Mouse (Mus musculus) mouse trophoblast stem cell (cell line): ENCODE data around the gene Dna2.

Experiments used
- in situ Hi-C, 2 experiments: fragments of 300-500 bp; cut with MseI, MboI; formaldehyde crosslinking; loops; 2 replicates in 1 of 2; 3 replicates in 1 of 2; pipeline ENCODE4 v1.15.1; 2025

Dna2 gene

GRCm38 (mm10) chr10:62980039-62980954 is 33.5 kb downstream of the Dna2 start, which contains the start of gene Rufy2:
TSS of gene Rufy2 (plus strand) at chr10:62980223.
- in situ Hi-C loops = no loop called here

GRCm38 (mm10) chr10:62984072-62984471 is 37.2 kb downstream of the Dna2 start:
- in situ Hi-C loops = no loop called here

- in situ Hi-C loops = no loop called here
These were observed 37.7 kb downstream of the Dna2 start for GRCm38 (mm10) chr10:62984495-62984894.

GRCm38 (mm10) chr10:62987341-62987740 is 40.5 kb downstream of the Dna2 start:
- in situ Hi-C loops = no loop called here

GRCm38 (mm10) chr10:62990636-62991035 is 43.8 kb downstream of the Dna2 start:
- in situ Hi-C loops = no loop called here

- in situ Hi-C loops = no loop called here
These were observed 47.2 kb downstream of the Dna2 start for GRCm38 (mm10) chr10:62993991-62994390.

GRCm38 (mm10) chr10:63000584-63000983 is 53.8 kb downstream of the Dna2 start:
- in situ Hi-C loops = no loop called here

- in situ Hi-C loops = no loop called here
These were observed 56.4 kb downstream of the Dna2 start for GRCm38 (mm10) chr10:63003252-63003651.

GRCm38 (mm10) chr10:63004556-63004955 is 57.7 kb downstream of the Dna2 start:
- in situ Hi-C loops = no loop called here

- in situ Hi-C loops = no loop called here
These were observed 61.4 kb downstream of the Dna2 start for GRCm38 (mm10) chr10:63008193-63008592.

- in situ Hi-C loops = no loop called here
These were observed 63.4 kb downstream of the Dna2 start for GRCm38 (mm10) chr10:63010268-63010667.

GRCm38 (mm10) chr10:63011556-63011955 is 64.7 kb downstream of the Dna2 start:
- in situ Hi-C loops = no loop called here

GRCm38 (mm10) chr10:63013476-63013875 is 66.7 kb downstream of the Dna2 start:
- in situ Hi-C loops = no loop called here

- in situ Hi-C loops = no loop called here
These were observed 67.3 kb downstream of the Dna2 start for GRCm38 (mm10) chr10:63014168-63014567.

GRCm38 (mm10) chr10:63019304-63019703 is 72.5 kb downstream of the Dna2 start:
- in situ Hi-C loops = no loop called here

- in situ Hi-C loops = no loop called here
These were observed 74.9 kb downstream of the Dna2 start for GRCm38 (mm10) chr10:63021702-63022101.

- in situ Hi-C loops = no loop called here
These were observed 75.8 kb downstream of the Dna2 start for GRCm38 (mm10) chr10:63022541-63023120.

- in situ Hi-C loops = no loop called here
These were observed 76.4 kb downstream of the Dna2 start for GRCm38 (mm10) chr10:63023121-63023748.
